Mouse (Mus musculus): ENCODE data around the gene Cdk5.

The Cdk5 gene

GRCm38 (mm10) chr5:24423129-24424003 is at the start of gene Cdk5, which contains the start of gene Slc4a2:
Gene Cdk5, minus strand, starts transcription at chr5:24423530.
Gene Slc4a2, plus strand, starts transcription at chr5:24423837.
- DNase-seq (ENCODE audit: low read depth) = peak; percentile 99

GRCm38 (mm10) chr5:24470600-24470999 is 47.3 kb upstream of the Cdk5 start:
- peak; percentile 74 for DNase-seq (ENCODE audit: low read depth)

- no peak for DNase-seq (ENCODE audit: low read depth)
Measured at GRCm38 (mm10) chr5:24466762-24467161, 43.4 kb upstream of the Cdk5 start.

- no peak for DNase-seq (ENCODE audit: low read depth)
Measured at GRCm38 (mm10) chr5:24455613-24456012, 32.3 kb upstream of the Cdk5 start.

- no peak for DNase-seq (ENCODE audit: low read depth)
Measured at GRCm38 (mm10) chr5:24455076-24455475, 31.7 kb upstream of the Cdk5 start.

- DNase-seq (ENCODE audit: low read depth) = no peak
Measured at GRCm38 (mm10) chr5:24453985-24454303, 30.6 kb upstream of the Cdk5 start.

GRCm38 (mm10) chr5:24453283-24453984 is 30.1 kb upstream of the Cdk5 start:
- DNase-seq (ENCODE audit: low read depth) = no peak

GRCm38 (mm10) chr5:24452691-24453233 is 29.4 kb upstream of the Cdk5 start:
- peak; percentile 25 for DNase-seq (ENCODE audit: low read depth)

GRCm38 (mm10) chr5:24452030-24452690 is 28.8 kb upstream of the Cdk5 start, which contains the start of gene Agap3:
Gene Agap3, plus strand, starts transcription at chr5:24452177.
- peak; percentile 24 for DNase-seq (ENCODE audit: low read depth)

GRCm38 (mm10) chr5:24451264-24452029 is 28.1 kb upstream of the Cdk5 start:
- DNase-seq (ENCODE audit: low read depth) = peak; percentile 92

GRCm38 (mm10) chr5:24447624-24448298 is 24.4 kb upstream of the Cdk5 start, which contains the start of gene Tmub1:
Gene Tmub1, minus strand, starts transcription at chr5:24447854.
- peak; percentile 88 for DNase-seq (ENCODE audit: low read depth)

- DNase-seq (ENCODE audit: low read depth) = no peak
Measured at GRCm38 (mm10) chr5:24446630-24447029, 23.3 kb upstream of the Cdk5 start.

- no peak for DNase-seq (ENCODE audit: low read depth)
Measured at GRCm38 (mm10) chr5:24445428-24446080, 22.2 kb upstream of the Cdk5 start.

GRCm38 (mm10) chr5:24444746-24445427 is 21.6 kb upstream of the Cdk5 start, which contains the start of gene Fastk:
Gene Fastk, minus strand, starts transcription at chr5:24445287.
- peak; percentile 89 for DNase-seq (ENCODE audit: low read depth)

GRCm38 (mm10) chr5:24443927-24444326 is 20.6 kb upstream of the Cdk5 start:
- no peak for DNase-seq (ENCODE audit: low read depth)

GRCm38 (mm10) chr5:24443204-24443603 is 19.9 kb upstream of the Cdk5 start:
- DNase-seq (ENCODE audit: low read depth) = no peak

GRCm38 (mm10) chr5:24442029-24442428 is 18.7 kb upstream of the Cdk5 start:
- no peak for DNase-seq (ENCODE audit: low read depth)

- no peak for DNase-seq (ENCODE audit: low read depth)
Measured at GRCm38 (mm10) chr5:24441187-24441586, 17.9 kb upstream of the Cdk5 start.

GRCm38 (mm10) chr5:24433993-24434392 is 10.7 kb upstream of the Cdk5 start:
- DNase-seq (ENCODE audit: low read depth) = no peak

- DNase-seq (ENCODE audit: low read depth) = no peak
Measured at GRCm38 (mm10) chr5:24428596-24428995, 5.3 kb upstream of the Cdk5 start.
